Mouse (Mus musculus) liver, adult 2 months (tissue): ENCODE measurements at regions not wholly inside any gene's neighbourhood (a gene's known extent, or its start where the extent isn't known, plus 50 kb on each side); places are given as distances from the start of the nearest gene placed in this dataset.

Experiments
- CTCF ChIP-seq: fragments of 200-500 bp; IDR thresholded peaks from 2 replicates; pipeline ENCODE4 v1.5.1; 2011; ENCODE audit warnings: low read depth, low read length, control low read depth
- POLR2A ChIP-seq: fragments of 200-500 bp; IDR thresholded peaks from 2 replicates; pipeline ENCODE4 v1.6.1; 2011; ENCODE audit warnings: low read length, control low read depth; ENCODE audit not compliant: insufficient read depth; ENCODE audit errors: extremely low read depth

DNA sequence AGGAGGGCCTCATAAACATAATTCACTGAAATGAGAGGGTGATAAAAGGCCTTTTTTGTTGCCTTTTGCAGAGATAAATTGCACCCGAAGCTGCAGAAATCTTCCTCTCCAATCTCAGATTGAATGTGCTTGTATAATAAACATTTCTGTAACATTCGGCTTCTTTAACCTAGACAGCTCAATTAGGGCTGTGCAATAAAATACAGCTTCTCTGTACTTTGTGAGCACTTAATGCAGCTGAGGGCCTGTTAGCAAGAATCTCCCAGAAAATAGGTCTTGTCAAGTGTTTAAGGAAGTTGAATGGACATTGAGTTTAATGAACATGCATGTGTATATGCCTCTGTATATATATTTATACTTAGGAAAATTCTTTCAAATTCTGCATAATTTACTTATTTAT lies 217.8 kb downstream of the D3Ertd751e start:
- no peak for TF ChIP-seq POLR2A
- no peak for TF ChIP-seq CTCF
